Mouse (Mus musculus) CH12.LX (cell line): ENCODE data around the gene Traf3ip2. TPM values are rescaled to one million over a fixed set of nuclear protein-coding genes. Genes with fewer than 3 reads are reported as not detected.

Source experiments
- DNase-seq: peaks from one replicate; pipeline ENCODE4 v3.0.0-alpha.2; 2013; ENCODE audit errors: extremely low read depth
- H3K27ac ChIP-seq: 2 replicates; pipeline ENCODE4 v1.5.1; 2012; ENCODE audit warnings: low read depth, mild to moderate bottlenecking, control low read depth, moderate library complexity; ENCODE audit not compliant: insufficient read depth
- H3K27me3 ChIP-seq: replicated peaks from 2 replicates; pipeline ENCODE3; 2012; ENCODE audit warnings: inconsistent platforms
- H3K36me3 ChIP-seq, 2 experiments: replicated peaks in 1 of 2; 2 replicates each; pipeline versions ENCODE3 to v1.6.1; 2012; ENCODE audit warnings: inconsistent platforms in 1 of 2, low read length in 1 of 2, mild to moderate bottlenecking in 1 of 2, mixed read lengths in 1 of 2, moderate library complexity in 1 of 2; ENCODE audit not compliant: control insufficient read depth in 1 of 2, insufficient read depth in 1 of 2
- H3K4me1 ChIP-seq, 2 experiments: 2 replicates each; pipeline ENCODE4 v1.6.1; 2012; ENCODE audit warnings: inconsistent platforms in 1 of 2, moderate library complexity in 1 of 2; ENCODE audit not compliant: insufficient read depth in 2 of 2, control insufficient read depth in 1 of 2
- H3K4me2 ChIP-seq: 2 replicates; pipeline ENCODE4 v1.6.1; 2012; ENCODE audit warnings: low read depth, mild to moderate bottlenecking, control low read depth; ENCODE audit not compliant: poor library complexity, insufficient read depth, severe bottlenecking
- H3K4me3 ChIP-seq, 3 experiments: fragments of 150-350 bp in 1 of 3; sonication (generic) in 1 of 3; replicated peaks in 1 of 3; 2 replicates each; pipeline versions ENCODE3 to v1.5.1; 2011 to 2012; ENCODE audit warnings: low read depth in 2 of 3, low read length in 2 of 3, mild to moderate bottlenecking in 2 of 3, moderate library complexity in 2 of 3, control low read depth in 1 of 3, improper control_type of control experiment in 1 of 3, inconsistent platforms in 1 of 3, mixed read lengths in 1 of 3; ENCODE audit not compliant: poor library complexity in 1 of 3
- H3K79me2 ChIP-seq: replicated peaks from 2 replicates; pipeline ENCODE4 v1.6.1; 2012; ENCODE audit warnings: mild to moderate bottlenecking, moderate library complexity; ENCODE audit not compliant: control insufficient read depth, poor library complexity, insufficient read depth, severe bottlenecking; ENCODE audit errors: extremely low read depth
- H3K9ac ChIP-seq: 2 replicates; pipeline ENCODE4 v1.6.1; 2012; ENCODE audit warnings: low read depth, mild to moderate bottlenecking, control low read depth, moderate library complexity; ENCODE audit not compliant: insufficient read depth
- H3K9me3 ChIP-seq: replicated peaks from 2 replicates; pipeline ENCODE3; 2012; ENCODE audit warnings: low read length, inconsistent platforms, mixed read lengths
- BHLHE40 ChIP-seq: IDR thresholded peaks from 2 replicates; pipeline ENCODE4 v1.6.1; 2011; ENCODE audit warnings: mild to moderate bottlenecking, low read depth, low read length, improper control_type of control experiment
- CHD2 ChIP-seq: IDR thresholded peaks from 2 replicates; pipeline ENCODE4 v1.6.1; 2011; ENCODE audit warnings: low read length, improper control_type of control experiment
- CTCF ChIP-seq, 2 experiments: IDR thresholded peaks in 1 of 2; conservative IDR thresholded peaks in 1 of 2; 2 replicates each; pipeline ENCODE4 v1.5.1; 2011 to 2012; ENCODE audit warnings: low read depth in 2 of 2, low read length in 2 of 2, improper control_type of control experiment in 1 of 2, inconsistent platforms in 1 of 2, mild to moderate bottlenecking in 1 of 2, moderate library complexity in 1 of 2
- E2F4 ChIP-seq: IDR thresholded peaks from 2 replicates; pipeline ENCODE4 v1.6.1; 2011; ENCODE audit warnings: low read depth, low read length, improper control_type of control experiment; ENCODE audit not compliant: insufficient replicate concordance
- ELF1 ChIP-seq: IDR thresholded peaks from 2 replicates; pipeline ENCODE4 v1.6.1; 2014; ENCODE audit warnings: low read depth, mild to moderate bottlenecking, inconsistent platforms, low read length, improper control_type of control experiment
- EP300 ChIP-seq: IDR thresholded peaks from 2 replicates; pipeline ENCODE4 v1.6.1; 2011; ENCODE audit warnings: low read length, improper control_type of control experiment
- GABPA ChIP-seq: IDR thresholded peaks from 2 replicates; pipeline ENCODE4 v1.6.1; 2012; ENCODE audit warnings: low read depth, low read length, improper control_type of control experiment, inconsistent platforms; ENCODE audit not compliant: insufficient replicate concordance
- HCFC1 ChIP-seq: IDR thresholded peaks from 2 replicates; pipeline ENCODE4 v1.6.1; 2012; ENCODE audit warnings: low read depth, mild to moderate bottlenecking, inconsistent platforms, low read length, improper control_type of control experiment
- IRF4 ChIP-seq: IDR thresholded peaks from 2 replicates; pipeline ENCODE4 v1.6.1; 2014; ENCODE audit warnings: low read depth, mild to moderate bottlenecking, inconsistent platforms, low read length, improper control_type of control experiment
- JUND ChIP-seq: conservative IDR thresholded peaks from 2 replicates; pipeline ENCODE4 v1.6.1; 2011; ENCODE audit warnings: low read depth, low read length, improper control_type of control experiment
- MAZ ChIP-seq: IDR thresholded peaks from 2 replicates; pipeline ENCODE4 v1.6.1; 2012; ENCODE audit warnings: low read depth, mild to moderate bottlenecking, inconsistent platforms, low read length, improper control_type of control experiment, moderate library complexity
- MYC ChIP-seq: IDR thresholded peaks from 2 replicates; pipeline ENCODE4 v1.6.1; 2011; ENCODE audit warnings: low read depth, mild to moderate bottlenecking, improper control_type of control experiment, low read length
- NELFE ChIP-seq: IDR thresholded peaks from 2 replicates; pipeline ENCODE4 v1.6.1; 2011; ENCODE audit warnings: low read depth, low read length, improper control_type of control experiment
- PAX5 ChIP-seq: IDR thresholded peaks from 2 replicates; pipeline ENCODE4 v1.6.1; 2012; ENCODE audit warnings: low read length, inconsistent platforms, mixed read lengths
- RCOR1 ChIP-seq: conservative IDR thresholded peaks from 2 replicates; pipeline ENCODE4 v1.6.1; 2012; ENCODE audit warnings: low read depth, mild to moderate bottlenecking, inconsistent platforms, low read length, improper control_type of control experiment
- TCF12 ChIP-seq: IDR thresholded peaks from 2 replicates; pipeline ENCODE4 v1.6.1; 2014; ENCODE audit warnings: low read depth, mild to moderate bottlenecking, inconsistent platforms, low read length, improper control_type of control experiment
- UBTF ChIP-seq: IDR thresholded peaks from 2 replicates; pipeline ENCODE4 v1.6.1; 2012; ENCODE audit warnings: low read depth, mild to moderate bottlenecking, inconsistent platforms, low read length, improper control_type of control experiment, moderate library complexity
- ZC3H11A ChIP-seq: IDR thresholded peaks from 2 replicates; pipeline ENCODE4 v1.6.1; 2012; ENCODE audit warnings: low read depth, mild to moderate bottlenecking, inconsistent platforms, low read length, improper control_type of control experiment
- ZKSCAN1 ChIP-seq: IDR thresholded peaks from 2 replicates; pipeline ENCODE4 v1.6.1; 2012; ENCODE audit warnings: low read depth, inconsistent platforms, low read length, improper control_type of control experiment, borderline replicate concordance
- dilution Hi-C: fragments of 300-500 bp; cut with MboI; formaldehyde crosslinking; loops from 2 replicates; pipeline ENCODE4 v1.14.3; 2020; ENCODE audit warnings: low sequenced_read_pairs; ENCODE audit not compliant: extremely low pct_unique_long_range_greater_than_20kb, extremely low pct_ligation_motif_present
- in situ Hi-C: fragments of 300-500 bp; cut with MboI; formaldehyde crosslinking; loops from 3 replicates; pipeline ENCODE4 v1.14.3; 2019; ENCODE audit warnings: low sequenced_read_pairs, low pct_ligation_motif_present, low pct_unique_long_range_greater_than_20kb, mixed read lengths
- polyA plus RNA-seq: library from polyadenylated mRNA; unstranded; fragments of >175 nt; gene quantifications from 2 replicates; pipeline ENCODE4 v1.2.1, GENCODE M21; 2012; ENCODE audit warnings: low read depth; ENCODE audit not compliant: insufficient read length
- total RNA-seq, 2 experiments: library from RNA; depleted of rRNA; stranded (reverse); fragments of 300-350 nt in 1 of 2; fragments of >200 nt in 1 of 2; gene quantifications; 2 replicates each; pipeline ENCODE4 v1.2.3; 2012 to 2014

Gene Traf3ip2
- total and polyA plus RNA-seq, 3 experiments: 9.2 to 23.4 (median 15.6) TPM

DNA sequence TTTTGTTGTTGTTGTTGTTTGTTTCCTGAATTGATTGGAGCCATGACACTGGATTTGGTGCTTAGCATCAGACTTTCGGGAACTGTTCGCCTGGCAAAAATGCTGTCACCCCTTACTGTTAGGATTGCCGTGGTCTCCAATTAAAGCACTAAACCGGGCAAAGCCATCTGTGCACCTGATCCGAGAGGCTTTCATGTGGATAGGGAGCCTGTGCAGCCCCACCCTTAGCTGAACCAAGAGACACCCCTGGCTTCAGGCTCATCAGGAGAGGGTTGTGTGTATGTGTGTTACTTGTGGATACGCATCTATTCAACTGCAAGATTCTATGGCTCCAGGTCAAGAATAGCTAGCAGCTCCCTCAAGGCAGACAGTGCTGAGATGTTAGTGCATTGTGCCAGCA lies 36.3 kb upstream of the Traf3ip2 start:
- Histone ChIP-seq H3K9ac (no peak overlapping the region), H3K27ac (no peak overlapping the region), H3K9me3 (no peaks in the 10 kb centered on the region), H3K27me3 (no peaks in the 10 kb centered on the region), H3K4me3 (no peak overlapping the region), H3K79me2 (no peaks in the 10 kb centered on the region), H3K4me2 (no peak overlapping the region), H3K36me3 (no peaks in the 10 kb centered on the region), H3K4me1 (peaks cover 4 to 18% of the 10 kb centered on the region in 2 experiments; a peak in 3 of 4 replicates)
- no peak for DNase-seq
- dilution Hi-C loops (no loop called here), in situ Hi-C loops (no loop called here)
- TF ChIP-seq ZC3H11A (no peak), GABPA (no peak), ELF1 (no peak), HCFC1 (no peak), CTCF (conservative IDR thresholded peaks at IDR 0.05 in 1 of 2, IDR thresholded peaks at IDR 0.05 in 1 of 2; ENCODE audit: low read depth in 2 of 2, low read length in 2 of 2) (no peak), CHD2 (no peak), TCF12 (no peak)

DNA sequence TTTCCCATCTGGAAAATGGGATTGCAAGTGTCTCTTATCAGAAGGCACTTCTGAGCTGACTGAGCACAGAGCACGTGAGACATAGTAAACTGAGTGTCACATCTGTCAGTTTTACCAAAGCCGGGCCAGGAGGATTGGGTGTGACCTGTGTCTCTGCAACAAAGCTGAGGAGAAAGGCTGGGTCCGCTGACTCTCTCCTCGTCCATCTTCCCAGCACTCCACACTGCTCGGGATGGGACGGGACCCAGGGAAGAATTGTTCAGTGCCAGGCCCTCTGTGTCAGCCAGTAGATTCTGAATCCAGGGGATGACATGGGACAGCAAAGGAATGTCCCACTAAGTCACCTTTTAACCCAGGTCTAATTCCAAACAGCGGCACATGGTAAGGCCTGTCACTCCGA lies 32.3 kb upstream of the Traf3ip2 start:
- Histone ChIP-seq H3K9me3 (no peaks in the 10 kb centered on the region), H3K27ac (no peak overlapping the region), H3K4me3 (no peak overlapping the region), H3K4me1 (peaks cover 0 to 8% of the 10 kb centered on the region in 2 experiments; a peak in 1 of 4 replicates), H3K27me3 (no peaks in the 10 kb centered on the region), H3K9ac (no peak overlapping the region), H3K36me3 (no peaks in the 10 kb centered on the region), H3K79me2 (no peaks in the 10 kb centered on the region), H3K4me2 (no peak overlapping the region)
- DNase-seq: no peak
- in situ Hi-C loops (no loop called here), dilution Hi-C loops (no loop called here)
- no peak for TF ChIP-seq EP300
- TF ChIP-seq E2F4: no peak
- no peak for TF ChIP-seq CTCF (conservative IDR thresholded peaks at IDR 0.05 in 1 of 2, IDR thresholded peaks at IDR 0.05 in 1 of 2; ENCODE audit: low read depth in 2 of 2, low read length in 2 of 2)
- no peak for TF ChIP-seq UBTF
- no peak for TF ChIP-seq MYC
- TF ChIP-seq BHLHE40: no peak
- no peak for TF ChIP-seq ZKSCAN1
- TF ChIP-seq RCOR1: no peak
- no peak for TF ChIP-seq MAZ
- TF ChIP-seq JUND: no peak
- no peak for TF ChIP-seq ELF1
- no peak for TF ChIP-seq IRF4
- no peak for TF ChIP-seq NELFE
- no peak for TF ChIP-seq PAX5
